In genomic region chr1:187163571-187163970, GRCm38 (mm10) we compare ENCODE assay signal across 27 mouse cellular contexts. TPM values are rescaled to one million over a fixed set of nuclear protein-coding genes. Genes with fewer than 3 reads are reported as not detected.
A peak's percentile ranks its signal among the peaks of the same experiment; 100 is the strongest.
DNase-seq lines count a peak whose midpoint lies in the region; ATAC-seq lines count a peak whose summit lies in the region.
"Had no signal": no experiment of that assay in that cellular context is flagged by ENCODE, and none has a peak within 500 bp of the region (broad histone marks: within the 10 kb centered on the region; RNA-seq: fewer than 3 reads in every experiment).

No protein-coding gene starts in this region.

- DNase-seq in ES-CJ7 (ENCODE audit: low read depth, low spot score) (peak; percentile 58), R1 (ENCODE audit: low read depth, low spot score) (peak; percentile 46), ZHBTc4 (ENCODE audit: low read depth, low spot score) (peak; percentile 35)
- DNase-seq in large intestine, adult 2 months (ENCODE audit: low read depth, low spot score) = peak; percentile 51
- no peak for DNase-seq in cerebellum, postnatal 14 days
- no peak for DNase-seq in c-Kit-positive CD71-positive TER-119-positive erythroid progenitor cells, embryonic 14.5 days (ENCODE audit: low spot score)
- no peak for DNase-seq in Muller cell, postnatal 12 days (ENCODE audit: inconsistent ontology term)
- DNase-seq: adrenal gland, adult 2 months; adrenal gland, adult 8-10 months; adrenal gland, postnatal 10 days; adrenal gland, postnatal 14 days; adrenal gland, postnatal 25 days; B cell, adult 2 months; cerebellum, adult 11 months; cerebellum, adult 11-12 months; cerebellum, adult 18-20 months; cerebellum, adult 2 months; cerebellum, adult 8-10 months; cerebellum, adult 9-10 months; cerebellum, adult 9-11 months had no signal

- no peak for ATAC-seq in megakaryocyte progenitor cell, adult 5-6 weeks (replicated peaks; ENCODE audit: poor library complexity)
- ATAC-seq: activated CD4-positive, CD25-positive, alpha-beta regulatory T cell, adult 4 months; CD4-positive, CD25-positive, alpha-beta regulatory T cell, adult 4 months; Patski had no signal

RNA-seq across cellular contexts. Expression of gene Spata17, which starts 51.7 kb away (rescaled TPM):
- polyA plus RNA-seq in large intestine, adult 2 months (2012; rRNA removed) = 0.10 and 0.19 TPM in 2 replicates
- total RNA-seq in megakaryocyte progenitor cell, adult 5-6 weeks (2015) = not detected in 2 replicates
- 2.2 TPM in 1 of 2 replicates, not detected in the other for total RNA-seq in megakaryocyte progenitor cell, adult 5-6 weeks (2017)
- total RNA-seq: CH12.LX, MEL had no signal
- polyA plus RNA-seq: CD4-positive, CD25-positive, alpha-beta regulatory T cell, adult 4 months; G1E had no signal

RNA-seq across cellular contexts. Expression of gene Gpatch2, which starts 51.7 kb away (rescaled TPM):
- 7.9 and 12.2 TPM in 2 replicates for polyA plus RNA-seq in large intestine, adult 2 months (2012; rRNA removed)
- 9.5 and 9.7 TPM in 2 replicates for total RNA-seq in megakaryocyte progenitor cell, adult 5-6 weeks (2015)
- total RNA-seq in megakaryocyte progenitor cell, adult 5-6 weeks (2017) = 21.5 and 29.6 TPM in 2 replicates

Comparison
In these comparisons a context has a peak if more than half of its experiments do, and no peak if none do; other contexts are left out.
1. DNase-seq: peak in ES-CJ7 (single experiment), R1 (single experiment), ZHBTc4 (single experiment) and large intestine, adult 2 months (single experiment); none in cerebellum, postnatal 14 days (0 of 2), c-Kit-positive CD71-positive TER-119-positive erythroid progenitor cells, embryonic 14.5 days (single experiment) and Muller cell, postnatal 12 days (single experiment).